Mouse (Mus musculus) kidney, postnatal 4 days (tissue): Measurements from ENCODE around the gene Angel1.
A peak's percentile ranks its signal among the peaks of the same experiment; 100 is the strongest.

ENCODE experiments used
- DNase-seq, 2 experiments: peaks; one replicate each; pipeline ENCODE4 v3.0.0; 2021; ENCODE audit warnings: mixed read lengths in 2 of 2

Angel1 gene

GRCm38 (mm10) chr12:86726120-86726640, at the start of gene Angel1:
Angel1 (minus strand) TSS chr12:86726460.
- DNase-seq = peak; percentile 98 to 99

GRCm38 (mm10) chr12:86775561-86776280, 49.5 kb upstream of the Angel1 start:
- peak in 1 of 2 experiments; percentile 49 for DNase-seq

GRCm38 (mm10) chr12:86772551-86772950, 46.3 kb upstream of the Angel1 start:
- DNase-seq = no peak

- peak; percentile 97 to 98 for DNase-seq
These were observed 45.7 kb upstream of the Angel1 start for GRCm38 (mm10) chr12:86771823-86772427.

- DNase-seq = no peak
These were observed 44.7 kb upstream of the Angel1 start for GRCm38 (mm10) chr12:86770927-86771326.

GRCm38 (mm10) chr12:86770261-86770670, 44.0 kb upstream of the Angel1 start:
- DNase-seq = peak; percentile 65 to 78

- no peak for DNase-seq
These were observed 43.6 kb upstream of the Angel1 start for GRCm38 (mm10) chr12:86769819-86770218.

GRCm38 (mm10) chr12:86768986-86769580, 42.8 kb upstream of the Angel1 start:
- DNase-seq = peak; percentile 89 to 90

GRCm38 (mm10) chr12:86767868-86768631, 41.8 kb upstream of the Angel1 start:
- DNase-seq = peak; percentile 76 to 77

GRCm38 (mm10) chr12:86766467-86766866, 40.2 kb upstream of the Angel1 start:
- DNase-seq = no peak

GRCm38 (mm10) chr12:86764060-86764459, 37.8 kb upstream of the Angel1 start:
- no peak for DNase-seq

GRCm38 (mm10) chr12:86761036-86761435, 34.8 kb upstream of the Angel1 start:
- DNase-seq = no peak

- no peak for DNase-seq
These were observed 8.1 kb upstream of the Angel1 start, which contains the start of gene Lrrc74a for GRCm38 (mm10) chr12:86734319-86734810. Lrrc74a (plus strand) TSS chr12:86734369.

GRCm38 (mm10) chr12:86725706-86726105, 554 bp downstream of the Angel1 start:
- no peak for DNase-seq

- no peak for DNase-seq
These were observed 2.0 kb downstream of the Angel1 start for GRCm38 (mm10) chr12:86724300-86724699.

- no peak for DNase-seq
These were observed 4.8 kb downstream of the Angel1 start for GRCm38 (mm10) chr12:86721453-86721852.

GRCm38 (mm10) chr12:86719961-86720639, 6.2 kb downstream of the Angel1 start:
- no peak for DNase-seq

GRCm38 (mm10) chr12:86716962-86717361, 9.3 kb downstream of the Angel1 start:
- no peak for DNase-seq

- DNase-seq = peak; percentile 82 to 84
These were observed 10.9 kb downstream of the Angel1 start for GRCm38 (mm10) chr12:86715401-86715800.

- no peak for DNase-seq
These were observed 12.2 kb downstream of the Angel1 start for GRCm38 (mm10) chr12:86714026-86714425.

- DNase-seq = no peak
These were observed 20.4 kb downstream of the Angel1 start for GRCm38 (mm10) chr12:86705843-86706242.

- no peak for DNase-seq
These were observed 23.6 kb downstream of the Angel1 start for GRCm38 (mm10) chr12:86702690-86703089.
